Mouse (Mus musculus) layer of hippocampus, postnatal 10 days (tissue): ENCODE measurements around the gene Cpsf4l. TPM values are rescaled to one million over a fixed set of nuclear protein-coding genes. Genes with fewer than 3 reads are reported as not detected.
A peak's percentile ranks its signal among the peaks of the same experiment; 100 is the strongest.

Experiments
- DNase-seq, 2 experiments: peaks; one replicate each; pipeline ENCODE4 v3.0.0; 2021; ENCODE audit warnings: low spot score in 2 of 2
- long read RNA-seq: library from polyadenylated mRNA; stranded (forward); transcript quantifications from one replicate; pipeline ENCODE4 v2.0.0, GENCODE M21; 2023
- total RNA-seq, 2 experiments: library from RNA; stranded (reverse); gene quantifications; 2 replicates each; pipeline ENCODE4 v1.2.3; 2021

Cpsf4l gene
- not detected for total RNA-seq
- long read RNA-seq, result 0 reads

DNA sequence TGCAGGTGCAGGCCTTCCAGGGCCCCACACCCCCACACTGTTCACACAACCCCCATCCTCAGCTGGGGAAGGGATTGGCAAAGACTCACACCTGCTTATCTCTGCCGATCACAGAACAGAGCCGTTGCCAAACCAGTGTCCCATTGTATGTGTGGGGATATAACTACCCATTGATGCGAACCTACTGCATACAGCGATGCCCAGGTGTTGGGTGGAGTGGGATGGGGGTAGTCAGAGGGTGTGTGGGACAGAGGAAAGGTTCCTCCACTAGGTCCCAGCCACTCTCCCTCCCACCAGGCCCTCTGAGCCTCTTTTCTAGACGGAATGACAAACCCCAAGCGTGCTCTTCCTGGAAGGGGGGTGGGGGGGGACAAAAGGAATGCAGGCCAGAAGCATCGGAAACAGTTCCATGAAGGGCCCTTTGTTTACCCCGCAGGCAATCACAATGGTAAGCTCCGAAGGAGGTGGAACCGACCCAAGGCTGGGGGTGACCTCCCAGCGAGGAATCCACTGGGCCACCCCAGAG is at the start of gene Cpsf4l:
Cpsf4l (minus strand) TSS at position 287 of the 526 bp plus-strand sequence.
- DNase-seq, result no peak

DNA sequence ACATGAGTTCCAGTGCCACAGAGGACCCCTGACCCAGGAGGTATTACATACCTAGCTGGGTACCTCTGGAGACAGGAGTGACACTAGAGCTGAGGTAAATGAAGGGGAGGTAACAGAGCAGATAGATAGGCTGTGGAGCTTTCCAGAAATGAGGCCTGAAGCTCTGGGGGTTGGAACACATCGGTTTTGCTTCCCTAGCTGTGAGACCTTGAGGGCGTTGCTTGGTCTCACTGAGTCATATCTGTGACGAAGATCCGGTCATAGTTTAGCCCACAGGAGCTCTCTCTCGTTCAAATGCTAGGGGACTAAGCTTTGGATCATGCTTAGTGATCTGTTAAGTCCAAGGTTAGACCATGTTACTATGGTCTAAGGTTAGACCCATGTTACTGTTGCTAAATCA is 49.0 kb upstream of the Cpsf4l start:
- DNase-seq, result no peak

DNA sequence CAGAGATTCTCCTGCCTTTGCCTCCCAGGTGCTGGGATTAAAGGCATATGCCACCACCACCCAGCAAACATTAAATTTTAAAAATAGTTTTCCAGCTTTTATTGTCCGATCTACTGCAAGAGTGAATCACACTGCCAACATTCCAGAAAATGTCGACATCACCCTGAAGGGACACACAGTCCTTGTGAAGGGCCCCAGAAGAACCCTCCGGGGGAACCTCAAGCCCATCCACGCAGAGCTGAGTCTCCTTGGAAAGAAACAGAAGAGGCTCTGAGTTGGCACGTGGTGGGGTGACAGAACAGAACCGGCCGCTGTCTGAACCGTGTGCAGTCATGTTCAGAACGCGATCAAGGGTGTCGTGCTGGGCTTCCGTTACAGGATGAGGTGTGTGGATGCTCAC is 46.8 kb upstream of the Cpsf4l start:
- DNase-seq, result no peak

DNA sequence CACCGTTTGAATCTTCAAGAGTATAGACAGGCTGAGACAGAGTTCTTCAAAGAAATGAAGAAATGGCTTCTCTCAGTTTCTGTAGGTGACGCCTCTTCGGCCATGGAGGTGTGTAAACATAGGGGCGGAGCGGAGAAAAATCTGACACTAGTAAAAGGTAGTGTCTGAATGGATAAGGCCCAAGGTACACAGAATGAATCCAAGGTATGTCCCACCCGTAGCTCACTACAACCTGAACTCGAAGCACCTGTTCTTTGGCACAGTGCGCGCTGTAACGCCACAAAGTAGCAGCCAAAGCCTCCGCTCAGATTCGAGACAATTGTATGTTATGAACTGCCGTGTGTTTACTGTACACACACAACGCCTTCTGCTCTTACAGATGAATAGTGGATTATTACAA is 46.1 kb upstream of the Cpsf4l start:
- DNase-seq, result no peak

DNA sequence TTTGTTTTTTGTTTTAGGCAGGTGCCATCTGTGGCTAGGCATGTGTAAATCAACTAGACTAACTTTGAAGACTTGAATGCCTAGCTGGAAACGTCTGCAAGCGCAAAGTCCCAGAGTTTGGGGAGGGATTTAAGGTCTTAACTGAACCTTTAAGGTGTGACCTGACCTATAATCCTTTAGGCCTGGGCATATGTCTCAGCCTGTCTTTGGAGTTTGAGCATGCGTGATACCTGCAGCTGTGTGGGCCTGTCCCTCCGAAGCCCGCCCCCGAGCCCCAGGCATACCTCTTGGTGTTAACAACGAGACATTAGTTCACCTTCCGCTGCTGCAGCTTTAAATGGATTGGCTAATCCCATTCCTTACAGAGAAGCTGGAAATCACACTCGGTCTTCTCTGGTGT is 45.0 kb upstream of the Cpsf4l start:
- DNase-seq, result no peak

DNA sequence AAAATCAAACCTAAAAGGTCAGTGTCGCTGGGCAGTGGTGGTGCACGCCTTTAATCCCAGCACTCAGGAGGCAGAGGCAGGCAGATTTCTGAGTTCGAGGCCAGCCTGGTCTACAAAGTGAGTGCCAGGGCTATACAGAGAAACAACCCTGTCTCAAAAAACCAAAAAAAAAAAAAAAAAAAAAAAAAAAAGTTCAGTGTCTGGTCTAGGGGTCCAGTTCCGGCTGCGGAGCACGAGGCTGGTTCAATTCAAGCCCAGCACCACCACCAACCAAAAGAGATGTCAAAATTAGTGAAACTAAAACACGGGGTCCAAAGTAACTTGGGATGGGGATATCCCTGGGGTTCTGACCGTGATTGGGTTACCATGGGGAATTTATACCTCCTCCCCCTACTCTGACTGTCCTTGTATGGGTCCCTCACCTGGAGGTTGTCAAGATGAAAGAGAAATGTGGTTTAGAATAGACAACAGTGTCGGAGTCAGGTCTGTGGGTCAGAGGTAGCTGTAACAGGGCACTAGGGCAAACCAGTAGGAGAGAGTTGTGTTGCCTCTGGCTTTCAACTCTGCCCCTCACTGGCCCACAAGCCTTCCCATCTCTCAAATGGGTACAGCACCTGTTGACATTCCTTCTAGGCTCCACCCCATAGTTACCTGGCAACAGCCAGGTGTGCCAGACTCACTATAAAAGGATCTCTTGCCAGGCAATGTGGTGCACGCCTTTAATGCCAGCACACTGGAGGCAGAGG is 43.0 kb upstream of the Cpsf4l start:
- DNase-seq, result no peak

DNA sequence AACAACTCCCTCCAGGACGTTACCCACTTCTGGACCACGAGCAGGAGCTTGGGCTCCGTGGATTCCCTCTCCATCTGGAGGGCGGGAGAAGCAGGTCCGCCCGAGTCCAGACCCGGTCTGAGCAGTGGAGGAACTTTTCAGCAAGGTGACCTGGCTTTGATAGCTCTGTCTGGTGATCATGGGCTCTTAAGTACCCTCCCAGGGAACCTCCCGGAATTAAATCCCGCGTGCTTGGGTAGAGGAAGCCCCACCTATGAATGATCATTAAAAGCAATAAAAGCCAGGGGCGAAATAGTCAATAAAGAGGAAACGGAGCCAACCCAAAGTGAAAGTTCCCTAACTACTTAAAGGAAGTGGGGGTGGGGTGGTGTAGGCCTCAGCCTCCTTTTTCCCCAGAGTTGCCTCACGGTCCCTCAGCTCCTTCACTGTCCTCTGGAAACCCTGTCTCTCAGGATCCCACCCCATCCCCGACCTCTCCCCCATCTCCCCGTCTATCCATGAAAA is 42.4 kb upstream of the Cpsf4l start:
- DNase-seq, result no peak

DNA sequence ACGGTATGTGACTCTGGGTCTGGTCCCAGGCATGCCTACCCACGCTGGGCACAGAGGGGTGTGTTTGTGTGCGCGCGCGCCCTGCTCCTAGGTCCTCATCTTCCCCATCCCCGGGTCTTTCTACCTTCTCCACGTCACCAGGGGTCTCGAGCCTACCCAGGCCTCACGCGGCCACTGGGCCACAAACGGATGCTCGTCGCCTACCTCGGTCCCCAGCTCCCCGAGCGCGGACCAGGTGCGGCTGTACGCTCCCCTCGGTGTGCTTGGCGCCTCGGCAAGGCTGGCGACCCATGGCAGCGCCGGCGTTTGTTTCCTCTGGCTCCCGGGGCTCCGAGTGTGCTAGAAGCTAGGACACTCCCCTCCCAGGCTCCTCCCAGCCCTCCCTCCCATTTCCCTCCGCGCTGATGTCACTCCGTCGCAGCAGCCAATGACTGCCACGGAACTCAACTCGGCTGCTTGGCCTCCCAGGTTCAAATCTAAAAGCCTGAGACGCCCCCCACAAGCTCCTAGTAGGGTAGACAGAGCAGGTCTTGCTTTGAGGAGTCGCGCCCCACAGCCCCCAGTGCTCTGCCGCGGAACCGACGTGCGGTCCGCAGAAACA is 41.8 kb upstream of the Cpsf4l start, which contains the start of gene Cdc42ep4:
Cdc42ep4 (minus strand) TSS at position 398 of the 601 bp plus-strand sequence.
- peak; percentile 70 to 80 for DNase-seq

DNA sequence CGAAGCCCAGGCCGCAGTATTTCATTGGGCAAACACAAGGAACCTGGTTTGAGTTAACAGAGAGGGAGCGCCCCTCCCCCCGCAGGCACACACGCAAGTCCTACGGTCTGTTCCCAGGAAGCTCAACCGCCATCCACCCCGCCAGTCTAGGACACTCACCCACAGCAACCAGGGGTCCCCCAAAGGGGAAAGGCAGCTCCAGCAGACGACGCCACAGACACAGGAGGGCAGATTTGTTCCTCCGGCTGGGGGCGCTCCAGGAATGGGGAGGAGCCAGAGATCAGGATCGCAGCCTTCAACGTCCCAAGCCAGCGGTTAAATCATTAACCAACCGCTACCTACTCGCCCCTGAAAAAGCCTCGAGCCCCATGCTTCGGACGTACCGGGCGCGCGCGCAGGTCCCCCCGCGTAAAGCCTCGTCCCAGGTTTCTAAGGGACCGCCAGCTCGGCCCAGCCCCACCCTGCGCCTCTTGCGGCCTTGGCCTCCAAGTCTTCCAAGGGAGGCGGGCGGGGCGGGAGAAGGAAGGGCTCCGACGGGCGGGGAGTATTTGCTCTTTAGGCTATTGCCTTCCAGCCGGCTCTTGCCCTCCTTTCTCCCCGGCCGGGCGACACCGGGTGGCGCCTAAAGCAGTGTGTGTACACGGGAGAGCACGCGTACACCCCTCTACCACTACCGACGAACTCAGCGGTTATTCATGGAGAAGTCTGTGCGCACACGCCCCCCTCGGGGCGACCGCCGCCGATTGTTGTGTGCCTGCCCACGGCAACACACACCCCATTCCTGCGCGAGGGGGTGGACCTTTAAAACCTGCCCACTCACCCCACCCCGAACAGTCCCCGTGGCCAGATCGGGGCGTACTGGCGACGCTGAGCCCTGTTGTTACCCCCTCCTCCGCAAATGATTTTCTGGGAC is 41.0 kb upstream of the Cpsf4l start:
- peak; percentile 82 to 83 for DNase-seq

DNA sequence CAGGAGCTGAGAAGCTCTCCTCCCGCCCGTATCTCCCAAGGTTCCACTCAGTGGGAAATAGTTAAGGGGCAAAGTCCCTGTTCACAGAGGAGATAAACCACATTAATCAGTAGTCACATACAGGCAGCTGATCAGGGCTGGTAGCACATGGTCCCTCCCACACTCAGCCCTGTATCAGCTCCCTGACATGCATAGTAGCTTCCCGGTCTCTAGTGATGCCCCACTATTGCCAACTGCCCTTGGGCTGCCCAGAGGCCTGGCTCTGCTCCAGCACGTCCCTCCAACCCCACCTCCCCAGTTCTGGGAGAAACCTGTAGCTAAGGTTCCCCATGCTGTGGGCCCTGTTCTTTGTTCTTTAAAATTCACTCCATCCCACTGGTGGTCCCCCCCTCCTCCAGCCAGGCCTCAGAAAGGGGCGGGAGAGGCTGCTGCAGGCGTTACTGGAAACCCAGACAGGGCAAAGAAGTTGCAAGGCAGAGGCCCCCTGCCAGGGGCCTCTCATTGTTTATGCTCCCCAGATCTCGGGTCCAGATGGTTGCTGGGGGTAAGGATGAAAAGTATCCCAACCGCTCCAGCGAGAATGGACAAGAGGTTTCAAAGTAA is 40.0 kb upstream of the Cpsf4l start:
- peak in 1 of 2 experiments; percentile 58 for DNase-seq

DNA sequence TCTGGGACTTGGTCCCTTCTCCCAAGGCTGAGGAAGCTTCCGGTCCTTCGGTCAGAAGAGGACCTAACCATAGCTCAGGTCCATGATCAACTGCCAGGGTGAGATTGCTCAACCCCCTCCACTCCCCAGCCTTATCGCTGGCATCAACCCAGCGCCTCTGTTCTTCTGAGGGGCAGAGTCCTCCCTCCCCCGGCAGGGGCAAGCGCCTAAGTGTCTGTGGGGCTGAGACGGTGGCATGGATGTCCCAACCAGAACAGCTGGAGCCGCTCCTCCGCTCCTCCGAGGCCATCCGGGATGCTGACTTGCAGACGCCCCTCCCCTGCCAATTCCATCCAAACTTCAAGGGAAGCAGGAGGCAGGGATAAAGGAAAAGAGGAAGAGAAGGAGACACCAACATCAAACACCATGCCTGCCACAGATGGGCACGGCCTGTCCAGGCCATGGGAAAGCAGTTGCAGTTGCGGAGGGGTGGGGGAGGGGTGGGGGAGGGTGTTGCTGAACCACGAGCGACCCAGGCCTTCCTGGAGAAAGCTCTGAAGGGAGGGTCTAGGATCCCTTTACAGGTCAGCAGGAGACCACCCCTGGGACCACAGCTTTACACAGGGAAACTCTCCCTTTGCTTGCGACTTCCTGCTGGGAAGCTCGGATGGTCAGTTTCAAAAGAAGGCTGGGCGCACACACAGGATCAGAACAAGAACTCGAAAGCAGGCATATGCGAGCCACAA is 39.1 kb upstream of the Cpsf4l start:
- peak; percentile 37 to 39 for DNase-seq

DNA sequence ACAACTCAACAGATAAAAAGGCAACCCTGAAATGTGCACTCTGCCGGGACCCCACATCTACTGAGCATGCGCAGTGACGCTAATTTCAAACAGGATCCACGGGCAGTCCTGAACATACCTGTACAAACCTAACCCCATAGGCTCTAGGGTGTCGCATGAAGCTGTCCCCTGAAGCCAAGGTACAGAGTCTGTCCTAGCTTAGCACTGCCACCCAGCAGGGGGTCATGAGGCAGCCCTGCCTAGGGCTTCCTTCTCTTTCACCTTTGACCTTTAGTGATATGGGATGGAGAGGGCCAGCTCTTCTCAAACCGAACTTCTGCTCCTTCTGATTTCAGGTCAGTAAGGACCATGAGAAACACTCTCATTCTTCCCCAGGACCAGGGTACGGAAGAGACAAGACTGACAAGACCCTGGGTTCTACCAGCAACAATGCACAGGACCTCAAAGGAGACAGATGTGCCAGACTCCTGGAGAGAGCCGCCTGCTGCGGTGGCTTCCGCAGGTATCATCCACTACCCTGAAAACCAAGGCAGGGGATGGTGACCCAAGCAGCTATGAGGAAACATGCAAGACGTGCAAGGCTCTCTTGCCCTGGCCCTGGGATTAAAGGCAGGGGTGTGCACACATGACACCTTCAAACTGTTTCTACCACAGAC is 38.0 kb upstream of the Cpsf4l start:
- DNase-seq, result no peak

DNA sequence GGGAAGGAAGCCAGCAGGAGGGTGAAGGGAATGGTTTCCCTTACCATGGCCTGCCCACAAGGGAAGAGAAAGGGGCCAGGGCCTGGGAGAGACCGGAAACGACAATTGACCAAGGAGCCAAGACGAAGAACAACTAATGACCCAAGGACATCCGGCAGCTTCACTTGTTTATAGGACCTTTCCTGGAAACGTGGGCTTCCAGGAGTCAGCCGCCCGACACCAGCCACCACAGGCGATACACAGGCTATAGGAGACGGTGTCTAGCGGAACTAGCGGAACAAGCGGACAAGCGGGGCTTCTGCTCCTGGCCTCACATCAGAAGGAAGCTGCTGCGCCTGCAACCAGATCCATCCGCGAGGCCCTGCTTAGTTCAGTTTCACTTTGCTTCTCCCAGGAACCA is 37.2 kb upstream of the Cpsf4l start:
- DNase-seq, result peak in 1 of 2 experiments; percentile 21

DNA sequence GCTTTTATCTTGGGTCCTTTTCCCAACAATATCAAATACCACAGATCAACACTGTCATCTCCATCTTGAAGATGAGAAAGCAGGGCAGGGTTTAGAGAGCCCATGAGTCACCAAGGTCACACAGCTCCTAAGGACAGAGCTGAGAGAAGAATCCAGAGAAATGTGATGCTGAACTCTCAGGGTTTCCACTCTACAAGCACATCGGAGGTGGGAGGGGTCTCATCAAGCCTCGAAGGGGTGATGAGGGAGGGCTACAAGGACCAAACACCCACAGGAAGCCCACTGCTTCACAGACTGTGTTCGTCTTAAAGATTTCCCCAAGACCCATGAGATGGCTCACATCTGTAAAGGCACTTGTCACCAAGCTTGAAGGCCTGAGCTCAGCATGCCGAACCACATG is 36.1 kb upstream of the Cpsf4l start:
- no peak for DNase-seq

DNA sequence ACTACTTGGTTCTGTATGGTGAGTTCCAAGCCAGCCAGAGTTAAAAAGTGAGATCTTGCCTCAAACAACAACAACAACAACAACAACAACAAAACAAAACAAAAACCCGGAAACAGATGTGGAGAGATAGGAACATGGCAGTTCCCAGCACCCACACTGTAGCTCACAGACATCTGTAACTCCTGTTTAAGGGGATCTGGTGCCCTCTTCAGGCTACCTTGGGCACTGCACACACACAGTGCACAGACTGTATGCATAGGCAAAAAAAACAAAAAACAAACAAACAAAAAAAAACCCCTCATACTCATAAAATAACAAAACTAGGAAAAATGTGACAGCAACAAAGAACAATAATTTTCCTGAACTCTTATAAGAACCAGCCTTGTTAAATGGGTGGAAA is 33.2 kb upstream of the Cpsf4l start:
- no peak for DNase-seq

DNA sequence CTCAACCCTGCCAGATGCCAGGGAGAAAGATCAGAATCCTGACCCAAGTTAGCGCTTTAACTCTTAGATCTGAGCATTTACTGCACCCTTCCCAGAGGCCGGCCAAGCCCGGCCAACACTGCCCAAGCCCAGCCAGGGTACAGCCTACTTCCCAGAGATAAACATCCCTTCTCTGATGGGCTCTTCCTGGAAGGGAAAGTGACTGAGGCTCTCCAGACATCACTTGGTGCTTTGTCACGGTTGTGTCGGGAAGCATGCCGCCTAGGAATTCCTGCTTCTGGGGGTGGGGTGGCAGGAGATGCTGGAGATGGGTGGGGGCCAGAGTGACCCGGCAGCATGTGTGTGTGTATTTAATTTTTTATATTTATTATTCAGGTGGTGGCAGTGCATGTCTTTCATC is 30.3 kb upstream of the Cpsf4l start:
- DNase-seq, result no peak

DNA sequence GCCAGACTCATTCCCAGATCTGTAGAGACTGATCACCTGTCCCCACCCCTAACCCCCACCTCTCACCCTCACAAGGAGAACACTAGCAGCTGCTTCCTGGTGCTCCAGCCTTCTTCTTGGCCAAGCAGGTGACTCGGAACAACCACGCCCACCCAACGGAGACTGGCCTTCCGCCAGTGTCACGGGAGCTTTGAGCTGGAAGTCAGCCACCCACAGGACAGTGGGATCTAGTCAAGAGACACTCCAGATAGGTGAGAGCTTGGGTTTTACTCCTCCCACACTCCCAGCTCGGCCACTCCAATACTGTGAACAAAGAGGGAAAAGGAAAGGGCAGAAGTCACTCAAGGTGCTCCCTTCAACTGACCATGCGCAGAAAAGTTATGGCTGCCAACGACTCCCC is 29.4 kb upstream of the Cpsf4l start:
- no peak for DNase-seq

DNA sequence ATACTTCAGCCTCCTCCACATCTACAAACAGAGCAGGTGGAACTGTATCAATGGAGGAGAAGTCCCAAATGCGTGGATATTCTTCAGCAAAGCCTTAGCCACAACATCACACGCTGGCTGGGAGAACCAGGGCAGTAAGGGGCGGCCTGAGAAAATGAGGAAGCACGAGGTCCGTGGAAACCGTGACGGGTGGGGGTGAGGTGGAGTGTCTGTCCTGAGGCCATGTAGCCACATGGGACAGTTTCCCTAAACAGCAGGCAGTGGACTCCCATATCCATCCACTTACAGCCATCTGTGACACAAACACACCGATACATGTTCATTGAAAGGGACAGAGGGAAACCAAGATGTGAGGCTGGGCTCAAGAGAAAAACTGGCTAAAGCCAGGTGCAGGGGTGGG is 28.1 kb upstream of the Cpsf4l start:
- no peak for DNase-seq

DNA sequence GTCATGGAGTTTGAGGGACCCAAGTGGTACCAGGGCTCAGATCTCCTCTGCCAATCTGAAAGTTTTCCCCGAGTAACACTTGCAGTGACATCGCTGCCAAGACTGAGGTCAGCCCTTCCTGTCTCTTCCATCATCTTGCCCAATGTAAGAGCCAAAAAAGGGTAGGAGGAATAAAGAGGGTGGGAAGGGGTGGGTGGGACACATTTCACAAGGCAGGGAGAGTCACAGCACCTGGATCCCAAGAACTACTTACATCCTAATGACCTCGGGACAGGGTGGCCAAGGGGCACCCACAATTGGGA is 27.7 kb upstream of the Cpsf4l start:
- DNase-seq, result no peak
